ENCODE assay signal across 28 mouse cellular contexts in the genomic region with DNA sequence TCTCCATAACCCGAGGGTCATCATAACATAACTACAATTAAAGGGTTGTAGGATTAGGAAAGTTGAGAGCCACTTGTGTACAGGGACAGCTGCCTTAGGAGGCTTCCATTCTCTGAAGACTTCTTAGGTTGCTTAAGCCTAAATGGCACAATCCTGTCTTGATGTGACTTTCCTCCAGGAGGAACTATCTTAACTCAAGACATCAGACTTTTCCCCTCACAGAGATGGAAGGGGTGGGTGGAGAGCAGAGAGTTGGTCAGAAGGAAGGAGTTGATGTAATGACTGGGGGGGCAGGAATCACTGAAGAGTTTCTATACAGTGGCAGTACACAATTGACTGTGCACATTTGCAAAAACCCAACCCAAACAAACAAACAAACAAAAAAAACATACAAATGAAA. TPM values are rescaled to one million over a fixed set of nuclear protein-coding genes. Genes with fewer than 3 reads are reported as not detected.
DNase-seq lines count a peak whose midpoint lies in the region; ATAC-seq and TF ChIP-seq lines count a peak whose summit lies in the region.
"Had no signal": no experiment of that assay in that cellular context is flagged by ENCODE, and none has a peak within 500 bp of the region (broad histone marks: within the 10 kb centered on the region; RNA-seq: fewer than 3 reads in every experiment).

No protein-coding gene starts in this region.

- no peak for TF ChIP-seq CTCF in hindbrain, postnatal 0 days (IDR thresholded peaks at IDR 0.05; ENCODE audit: low read depth)

- no peaks in the 10 kb centered on the region for H3K9me3 ChIP-seq in hindbrain, embryonic 10.5 days
- H3K9me3 ChIP-seq in hindbrain, postnatal 0 days (ENCODE audit: low read length) = no peaks in the 10 kb centered on the region
- no peaks in the 10 kb centered on the region for H3K9me3 ChIP-seq in midbrain, embryonic 11.5 days (ENCODE audit: control insufficient read depth, low read length)
- no peaks in the 10 kb centered on the region for H3K9me3 ChIP-seq in midbrain, embryonic 15.5 days
- H3K9me3 ChIP-seq in forebrain, embryonic 13.5 days (replicated peaks) = no peaks in the 10 kb centered on the region
- H3K9me3 ChIP-seq: embryonic facial prominence, embryonic 13.5 days; liver, embryonic 13.5 days; stomach, embryonic 15.5 days had no signal

- H3K27ac ChIP-seq in hindbrain, embryonic 10.5 days = peak overlapping the region; percentile 83
- H3K27ac ChIP-seq in hindbrain, postnatal 0 days = no peak overlapping the region
- peak overlapping the region; percentile 71 for H3K27ac ChIP-seq in midbrain, embryonic 11.5 days (ENCODE audit: low read depth, low read length)
- no peak overlapping the region for H3K27ac ChIP-seq in midbrain, embryonic 15.5 days
- H3K27ac ChIP-seq in forebrain, embryonic 13.5 days = peak overlapping the region; percentile 90
- H3K27ac ChIP-seq: embryonic facial prominence, embryonic 13.5 days; liver, embryonic 13.5 days; stomach, embryonic 15.5 days had no signal

- no peak overlapping the region for H3K4me3 ChIP-seq in hindbrain, embryonic 10.5 days
- H3K4me3 ChIP-seq in hindbrain, postnatal 0 days (ENCODE audit: low read length) = no peak overlapping the region
- no peak overlapping the region for H3K4me3 ChIP-seq in midbrain, embryonic 11.5 days (ENCODE audit: low read depth, low read length)
- no peak overlapping the region for H3K4me3 ChIP-seq in midbrain, embryonic 15.5 days
- no peak overlapping the region for H3K4me3 ChIP-seq in forebrain, embryonic 13.5 days
- H3K4me3 ChIP-seq: embryonic facial prominence, embryonic 13.5 days; liver, embryonic 13.5 days; stomach, embryonic 15.5 days had no signal

- no peak overlapping the region for H3K9ac ChIP-seq in hindbrain, postnatal 0 days (replicated peaks; ENCODE audit: low read length)
- no peak overlapping the region for H3K9ac ChIP-seq in midbrain, embryonic 11.5 days (ENCODE audit: low read length)
- no peak overlapping the region for H3K9ac ChIP-seq in midbrain, embryonic 15.5 days
- H3K9ac ChIP-seq in forebrain, embryonic 13.5 days = no peak overlapping the region
- H3K9ac ChIP-seq: embryonic facial prominence, embryonic 13.5 days; liver, embryonic 13.5 days; stomach, embryonic 15.5 days had no signal

- DNase-seq in hindbrain, embryonic 10.5 days (ENCODE audit: low spot score) = no peak
- no peak for DNase-seq in hindbrain, postnatal 0 days (ENCODE audit: low spot score)
- no peak for DNase-seq in midbrain, embryonic 11.5 days (ENCODE audit: low spot score, missing footprints)
- no peak for DNase-seq in liver
- DNase-seq in ovary, postnatal 10 days (ENCODE audit: low spot score) = no peak
- DNase-seq: adrenal gland, postnatal 14 days; cerebellum, adult 11 months; cerebellum, adult 9-10 months; embryo, embryonic 11 days; gastrocnemius, postnatal 14 days; heart, adult 18-20 months; heart, postnatal 4 days; kidney, adult 9 months; kidney, postnatal 10 days; layer of hippocampus, postnatal 36 days; left cerebral cortex, postnatal 4 days; liver, embryonic 13.5 days; lung, adult 18-20 months; right cerebral cortex, postnatal 25 days had no signal

- H3K36me3 ChIP-seq in hindbrain, embryonic 10.5 days = no peaks in the 10 kb centered on the region
- H3K36me3 ChIP-seq in hindbrain, postnatal 0 days (ENCODE audit: insufficient read depth, low read length) = no peaks in the 10 kb centered on the region
- H3K36me3 ChIP-seq in midbrain, embryonic 11.5 days (ENCODE audit: control insufficient read depth, insufficient read depth, low read length) = no peaks in the 10 kb centered on the region
- no peaks in the 10 kb centered on the region for H3K36me3 ChIP-seq in midbrain, embryonic 15.5 days (replicated peaks)
- H3K36me3 ChIP-seq in forebrain, embryonic 13.5 days (ENCODE audit: poor library complexity, severe bottlenecking) = no peaks in the 10 kb centered on the region
- H3K36me3 ChIP-seq: embryonic facial prominence, embryonic 13.5 days; liver, embryonic 13.5 days; stomach, embryonic 15.5 days had no signal

- WGBS in hindbrain, embryonic 10.5 days = 86% methylated on average over 1 of the region's 1 CpGs
- WGBS in hindbrain, postnatal 0 days = 95% methylated on average over 1 of the region's 1 CpGs
- WGBS in midbrain, embryonic 11.5 days = 89% methylated on average over 1 of the region's 1 CpGs
- 94% methylated on average over 1 of the region's 1 CpGs for WGBS in midbrain, embryonic 15.5 days
- 86% methylated on average over 1 of the region's 1 CpGs for WGBS in forebrain, embryonic 13.5 days

- H3K4me2 ChIP-seq in hindbrain, postnatal 0 days (ENCODE audit: low read depth, low read length) = no peak overlapping the region
- no peak overlapping the region for H3K4me2 ChIP-seq in midbrain, embryonic 11.5 days
- H3K4me2 ChIP-seq in midbrain, embryonic 15.5 days = no peak overlapping the region
- no peak overlapping the region for H3K4me2 ChIP-seq in forebrain, embryonic 13.5 days
- H3K4me2 ChIP-seq: embryonic facial prominence, embryonic 13.5 days; heart, embryonic 11.5 days; liver, embryonic 13.5 days; stomach, embryonic 15.5 days had no signal

- ATAC-seq in hindbrain, postnatal 0 days = no peak
- ATAC-seq in midbrain, embryonic 11.5 days (ENCODE audit: low FRiP score) = no peak
- ATAC-seq in midbrain, embryonic 15.5 days (replicated peaks) = no peak
- no peak for ATAC-seq in forebrain, embryonic 13.5 days
- ATAC-seq in granulocyte monocyte progenitor cell, adult 5-6 weeks (replicated peaks; ENCODE audit: poor library complexity, severe bottlenecking) = peak; percentile 54
- ATAC-seq: CD4-positive, CD25-positive, alpha-beta regulatory T cell, adult 4 months; intestine, postnatal 0 days; lung, postnatal 0 days had no signal

- no peaks in the 10 kb centered on the region for H3K27me3 ChIP-seq in hindbrain, embryonic 10.5 days (ENCODE audit: insufficient read depth, poor library complexity, severe bottlenecking)
- H3K27me3 ChIP-seq in hindbrain, postnatal 0 days (ENCODE audit: insufficient read depth, low read length) = no peaks in the 10 kb centered on the region
- no peaks in the 10 kb centered on the region for H3K27me3 ChIP-seq in midbrain, embryonic 11.5 days (ENCODE audit: control insufficient read depth, insufficient read depth, low read length)
- no peaks in the 10 kb centered on the region for H3K27me3 ChIP-seq in midbrain, embryonic 15.5 days (replicated peaks)
- H3K27me3 ChIP-seq in forebrain, embryonic 13.5 days = no peaks in the 10 kb centered on the region
- H3K27me3 ChIP-seq: embryonic facial prominence, embryonic 13.5 days; liver, embryonic 13.5 days; stomach, embryonic 15.5 days had no signal

- peaks cover 28% of the 10 kb centered on the region for H3K4me1 ChIP-seq in hindbrain, embryonic 10.5 days (replicated peaks)
- peaks cover 10% of the 10 kb centered on the region; the same call in 1 of the 2 replicates for H3K4me1 ChIP-seq in hindbrain, postnatal 0 days (ENCODE audit: insufficient read depth, low read length)
- H3K4me1 ChIP-seq in midbrain, embryonic 11.5 days (ENCODE audit: control insufficient read depth, insufficient read depth, low read length) = peaks cover 11% of the 10 kb centered on the region
- peaks cover 15% of the 10 kb centered on the region for H3K4me1 ChIP-seq in midbrain, embryonic 15.5 days
- H3K4me1 ChIP-seq in forebrain, embryonic 13.5 days = peaks cover 31% of the 10 kb centered on the region

RNA-seq across cellular contexts. Expression of a gene that starts 28.4 kb away (rescaled TPM):
- polyA plus RNA-seq in hindbrain, embryonic 10.5 days (2016; fragmentation: Nextera tagmentation; extraction: Ambion mirVana) = 34.9 and 43.8 TPM in 2 replicates
- 18.7 and 18.9 TPM in 2 replicates for total RNA-seq in hindbrain, postnatal 0 days (2014; rRNA removed)
- polyA plus RNA-seq in hindbrain, postnatal 0 days (2015; fragmentation: Nextera tagmentation; extraction: Ambion mirVana) = 28.6 and 29.7 TPM in 2 replicates
- 44.7 and 47.5 TPM in 2 replicates for polyA plus RNA-seq in midbrain, embryonic 11.5 days (2014; fragmentation: Nextera tagmentation; extraction: Ambion mirVana)
- 40.3 and 44.4 TPM in 2 replicates for polyA plus RNA-seq in midbrain, embryonic 15.5 days (2015; fragmentation: Nextera tagmentation; extraction: Ambion mirVana)
- 52.9 and 55.0 TPM in 2 replicates for polyA plus RNA-seq in forebrain, embryonic 13.5 days (2015; fragmentation: Nextera tagmentation; extraction: Ambion mirVana)
- 19.0 and 20.0 TPM in 2 replicates for total RNA-seq in granulocyte monocyte progenitor cell, adult 5-6 weeks (2014; fragmentation: Nextera tagmentation)
- total RNA-seq in granulocyte monocyte progenitor cell, adult 5-6 weeks (2017) = 31.1 and 32.4 TPM in 2 replicates

Comparison
In these comparisons a context has a peak if more than half of its experiments do, and no peak if none do; other contexts are left out.
1. H3K27ac ChIP-seq: peak in hindbrain, embryonic 10.5 days (single experiment), midbrain, embryonic 11.5 days (single experiment) and forebrain, embryonic 13.5 days (single experiment); none in hindbrain, postnatal 0 days (single experiment) and midbrain, embryonic 15.5 days (single experiment).